Mouse (Mus musculus): ENCODE results near the gene Atp6v1fnb.

Atp6v1fnb gene

DNA sequence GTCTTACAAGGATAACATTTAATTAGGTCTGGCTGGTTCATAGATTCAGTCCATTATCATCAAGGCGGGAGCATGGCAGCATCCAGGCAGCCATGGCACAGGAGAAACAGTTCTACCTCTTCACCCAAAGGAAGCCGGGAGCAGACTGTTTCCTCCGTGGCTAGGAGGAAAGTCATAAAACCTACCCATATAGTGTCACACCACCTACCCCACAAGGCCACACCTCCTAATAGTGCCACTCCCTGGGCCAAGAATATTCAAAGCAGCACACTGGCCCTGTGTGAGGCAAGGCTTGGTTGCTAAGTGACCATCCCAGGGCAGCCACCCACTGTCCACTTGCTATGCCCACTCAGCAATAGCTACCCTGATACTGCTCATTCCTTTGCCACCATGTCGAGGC lies at the start of gene Atp6v1fnb:
Atp6v1fnb (plus strand) TSS at position 301 of the 400 bp plus-strand sequence.
- DNase-seq (ENCODE audit: low read depth, low spot score) = no peak

DNA sequence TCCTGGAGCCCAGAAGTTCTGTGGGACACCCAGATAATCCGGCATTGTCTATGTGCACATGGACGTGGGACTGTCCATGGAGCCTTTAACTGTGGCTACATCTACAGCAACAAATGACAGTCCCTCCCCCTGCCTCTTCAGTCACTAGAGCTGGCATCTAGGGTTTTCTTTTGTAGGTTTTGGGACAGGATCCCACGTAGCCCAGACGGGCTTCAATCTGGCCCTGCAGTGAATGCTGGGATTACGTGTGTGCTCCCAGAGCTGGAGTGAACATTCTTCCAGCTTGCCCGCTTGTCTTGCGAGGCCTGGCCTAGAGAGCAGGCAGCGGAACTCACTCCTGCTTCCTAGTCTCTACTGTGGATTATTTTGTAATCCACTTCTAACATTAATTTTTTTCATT lies 46.1 kb upstream of the Atp6v1fnb start:
- DNase-seq (ENCODE audit: low read depth, low spot score) = no peak

DNA sequence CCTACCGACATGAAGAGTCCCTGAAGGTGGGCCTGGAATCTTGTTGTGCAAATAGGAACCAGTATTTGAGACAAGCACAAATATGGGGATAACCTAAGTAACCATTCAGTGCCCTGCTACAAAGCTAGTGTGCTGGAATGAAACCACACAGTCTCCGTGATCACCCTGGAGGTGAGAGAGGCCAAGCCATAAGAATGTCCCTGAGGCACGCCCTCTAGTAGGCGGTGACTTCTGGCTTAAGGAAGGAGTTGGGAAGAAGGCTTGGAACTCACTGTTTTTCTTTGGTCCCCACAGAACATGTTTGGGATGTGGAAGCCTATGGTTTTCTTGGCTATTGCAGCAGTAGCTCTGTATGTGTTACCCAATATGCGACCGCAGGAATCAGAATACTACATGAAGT lies 44.9 kb upstream of the Atp6v1fnb start:
- no peak for DNase-seq (ENCODE audit: low read depth, low spot score)

DNA sequence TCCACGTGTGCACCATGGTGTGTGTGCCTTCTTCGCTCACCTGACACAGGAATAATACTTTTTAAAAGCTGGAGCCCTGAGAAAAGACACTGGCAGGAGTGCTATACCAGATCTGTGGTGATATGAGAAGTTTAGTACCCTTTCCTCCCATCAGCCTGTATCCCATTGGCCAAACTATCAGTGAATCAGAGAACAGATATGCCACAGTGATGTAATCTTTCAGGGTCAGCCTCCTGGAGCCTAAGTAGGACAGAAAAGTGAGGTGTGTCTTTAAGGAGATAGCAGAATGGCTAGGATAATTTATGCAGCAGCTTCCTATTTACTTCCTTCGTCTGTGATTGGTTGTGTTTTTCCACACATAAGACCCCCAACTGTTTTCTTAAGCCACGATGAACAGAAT lies 43.1 kb upstream of the Atp6v1fnb start:
- DNase-seq (ENCODE audit: low read depth, low spot score) = no peak

- no peak for DNase-seq (ENCODE audit: low read depth, low spot score)
Observed at GRCm38 (mm10) chr6:29430681-29431420, 40.4 kb upstream of the Atp6v1fnb start.

- no peak for DNase-seq (ENCODE audit: low read depth, low spot score)
Observed at GRCm38 (mm10) chr6:29431473-29431872, 39.8 kb upstream of the Atp6v1fnb start.

DNA sequence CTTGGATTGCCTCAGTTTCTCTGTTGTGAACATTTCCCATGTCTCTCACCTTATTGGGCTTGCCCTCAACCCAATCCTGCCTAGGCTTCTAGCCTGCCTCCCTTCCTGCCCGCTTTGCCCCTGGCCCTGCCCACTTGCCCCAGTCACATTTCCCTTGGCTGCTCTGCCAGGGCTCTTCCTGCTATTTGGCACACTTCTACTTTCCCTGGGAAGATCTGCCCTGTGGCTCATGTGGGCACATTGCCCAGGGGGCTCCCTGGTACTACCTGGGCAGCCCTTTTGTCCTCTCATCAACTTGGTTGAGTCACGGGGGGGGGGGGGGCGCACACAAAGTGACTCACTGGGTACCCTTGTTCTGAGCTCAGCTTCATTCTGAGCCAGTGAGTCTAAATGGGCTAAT lies 39.1 kb upstream of the Atp6v1fnb start:
- DNase-seq (ENCODE audit: low read depth, low spot score) = no peak

GRCm38 (mm10) chr6:29432676-29433037 lies 38.6 kb upstream of the Atp6v1fnb start:
- no peak for DNase-seq (ENCODE audit: low read depth, low spot score)

- peak; percentile 17 for DNase-seq (ENCODE audit: low read depth, low spot score)
Observed at GRCm38 (mm10) chr6:29433038-29433803, 38.0 kb upstream of the Atp6v1fnb start, which contains the start of gene Flnc. Gene Flnc, plus strand, starts transcription at chr6:29433256.

DNA sequence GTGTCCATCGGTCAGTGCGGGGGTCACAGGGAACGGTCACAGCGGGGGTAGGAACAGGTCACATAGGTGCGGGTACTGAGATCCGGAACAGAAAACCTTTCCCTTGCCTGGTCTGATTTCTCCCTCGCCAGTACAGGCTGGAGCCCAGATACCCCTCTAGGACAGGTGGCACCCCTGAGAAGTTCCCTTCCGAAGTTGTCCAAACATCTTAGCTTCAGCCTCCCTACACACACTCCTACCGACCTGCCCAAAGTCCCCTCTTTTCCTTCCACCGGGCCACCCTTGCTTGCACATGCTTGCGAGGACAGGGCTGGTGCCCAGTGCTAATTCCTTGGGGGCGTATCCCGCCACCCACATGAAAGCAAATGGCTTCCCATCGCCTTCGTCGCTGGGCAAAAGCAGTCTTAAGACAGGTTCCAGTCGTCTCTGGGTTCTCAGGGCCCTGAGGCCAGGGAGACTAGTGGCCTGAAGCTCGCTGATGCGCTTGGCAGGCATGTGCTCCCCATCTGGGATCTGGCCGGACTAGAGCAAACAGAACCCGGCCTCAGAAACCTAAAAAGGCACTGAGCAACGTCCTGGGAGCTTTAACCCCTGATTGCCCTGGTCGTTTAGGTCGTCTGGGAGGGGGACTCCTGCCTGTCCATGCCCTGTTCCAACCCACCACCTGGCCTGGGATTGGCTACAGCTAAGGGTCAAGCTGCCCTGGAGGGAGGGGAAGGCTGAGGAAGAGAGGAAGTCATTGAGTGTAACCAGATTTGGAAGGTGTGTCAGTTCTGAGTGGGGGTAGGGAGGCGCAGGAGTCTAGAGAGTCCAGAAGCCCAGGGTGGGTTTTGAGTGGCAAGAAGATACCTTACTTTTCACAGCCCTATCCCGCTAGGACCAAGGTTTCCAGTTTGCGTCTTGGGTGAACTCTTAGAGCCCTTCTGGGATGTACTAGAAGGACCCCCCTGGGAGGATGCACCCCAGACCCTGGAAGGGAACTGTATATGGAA lies 37.1 kb upstream of the Atp6v1fnb start:
- DNase-seq (ENCODE audit: low read depth, low spot score) = no peak

DNA sequence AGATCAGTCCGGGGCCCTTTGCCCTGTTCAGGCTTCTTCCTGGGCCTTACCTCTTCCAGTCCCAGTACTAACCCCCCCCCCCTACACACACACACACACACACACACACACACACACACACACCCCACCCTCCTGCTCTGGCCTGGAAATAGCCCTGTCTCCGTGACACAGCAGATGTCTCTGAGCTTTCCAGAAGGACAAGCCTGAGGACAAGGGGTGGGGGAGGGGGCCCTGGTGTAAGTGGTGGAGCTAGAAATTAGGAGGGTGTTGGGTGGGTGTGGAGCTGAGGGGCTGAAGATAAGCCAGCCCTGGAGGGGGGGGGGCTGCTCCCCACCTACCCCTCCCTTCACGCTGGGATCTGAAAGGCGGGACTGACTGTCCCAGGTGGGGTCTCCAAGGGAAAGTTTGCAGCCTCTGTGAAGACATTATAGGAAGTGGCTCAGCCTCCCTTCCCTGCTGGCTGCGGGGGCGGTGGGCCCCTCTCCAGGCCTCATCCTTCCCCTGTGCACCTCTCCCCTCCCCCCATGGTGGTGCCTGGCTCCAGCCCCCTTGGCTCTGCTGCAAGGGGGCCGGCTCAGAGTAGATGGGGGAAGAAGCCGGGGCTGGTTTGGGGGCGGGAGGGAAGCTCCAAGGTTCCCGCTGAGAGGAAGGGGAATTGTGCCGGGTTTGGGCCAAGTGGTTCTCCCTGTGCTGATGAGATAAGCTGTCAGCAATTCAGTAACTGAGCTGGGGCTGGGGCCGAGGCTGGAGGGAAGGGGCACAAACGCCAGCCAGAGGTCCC lies 36.1 kb upstream of the Atp6v1fnb start:
- peak; percentile 22 for DNase-seq (ENCODE audit: low read depth, low spot score)

GRCm38 (mm10) chr6:29435940-29436451 lies 35.2 kb upstream of the Atp6v1fnb start:
- peak; percentile 76 for DNase-seq (ENCODE audit: low read depth, low spot score)

DNA sequence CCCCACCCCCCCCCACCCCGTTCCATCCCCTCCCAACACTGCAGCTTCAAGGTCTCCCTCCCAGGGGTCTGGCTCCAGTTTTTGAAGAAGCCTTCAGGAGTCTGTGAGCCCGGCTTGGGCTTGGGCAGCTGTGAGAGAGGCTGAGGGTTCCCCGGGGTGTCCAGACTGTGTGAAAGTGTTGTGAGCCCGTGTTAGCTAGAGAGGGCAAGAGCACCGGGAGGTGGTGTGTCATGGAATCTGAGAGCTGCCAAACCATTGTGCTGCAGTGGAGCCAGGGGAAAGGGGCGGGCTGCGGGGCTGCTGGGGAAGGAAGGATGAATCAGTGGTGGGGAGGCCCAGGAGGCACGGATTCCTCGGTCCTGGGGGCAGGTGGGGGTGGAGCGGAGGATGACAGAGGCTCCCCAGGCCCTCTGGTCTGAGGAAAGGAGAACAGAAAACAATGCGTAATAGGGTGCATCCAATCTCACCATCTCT lies 34.7 kb upstream of the Atp6v1fnb start:
- peak; percentile 65 for DNase-seq (ENCODE audit: low read depth, low spot score)

DNA sequence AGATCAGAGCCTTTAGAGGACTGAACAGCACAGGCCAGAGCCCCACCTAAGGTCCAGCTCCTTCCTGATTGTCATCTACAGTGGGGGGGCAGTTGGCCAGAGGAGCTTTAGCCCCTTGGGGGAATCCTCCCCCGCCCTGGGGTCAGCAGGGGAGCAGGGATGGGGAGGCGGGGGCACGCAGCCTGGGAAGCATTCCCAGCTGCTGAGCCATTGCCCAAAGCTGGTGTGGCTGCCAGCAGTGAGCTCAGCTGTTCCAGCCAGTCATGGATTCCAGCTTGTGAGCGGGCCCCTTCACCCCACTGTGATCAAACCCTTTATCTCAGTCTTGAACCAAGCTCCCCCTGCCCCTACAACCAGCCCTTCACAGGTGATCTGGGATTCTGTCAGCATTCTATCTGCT lies 32.0 kb upstream of the Atp6v1fnb start:
- peak; percentile 60 for DNase-seq (ENCODE audit: low read depth, low spot score)

- peak; percentile 63 for DNase-seq (ENCODE audit: low read depth, low spot score)
Observed at GRCm38 (mm10) chr6:29439789-29440188, 31.4 kb upstream of the Atp6v1fnb start.

GRCm38 (mm10) chr6:29444773-29445172 lies 26.5 kb upstream of the Atp6v1fnb start:
- peak; percentile 38 for DNase-seq (ENCODE audit: low read depth, low spot score)

- DNase-seq (ENCODE audit: low read depth, low spot score) = no peak
Observed at GRCm38 (mm10) chr6:29445354-29445753, 25.9 kb upstream of the Atp6v1fnb start.

GRCm38 (mm10) chr6:29449858-29450257 lies 21.4 kb upstream of the Atp6v1fnb start:
- DNase-seq (ENCODE audit: low read depth, low spot score) = no peak

GRCm38 (mm10) chr6:29450667-29451066 lies 20.6 kb upstream of the Atp6v1fnb start:
- DNase-seq (ENCODE audit: low read depth, low spot score) = no peak

- no peak for DNase-seq (ENCODE audit: low read depth, low spot score)
Observed at GRCm38 (mm10) chr6:29461502-29461901, 9.7 kb upstream of the Atp6v1fnb start.

- no peak for DNase-seq (ENCODE audit: low read depth, low spot score)
Observed at GRCm38 (mm10) chr6:29463388-29463787, 7.8 kb upstream of the Atp6v1fnb start.

Data from brain, adult 2 months (tissue).